Mouse (Mus musculus) layer of hippocampus, postnatal 14 days (tissue): ENCODE measurements at regions not wholly inside any gene's neighbourhood (a gene's known extent, or its start where the extent isn't known, plus 50 kb on each side); places are given as distances from the start of the nearest gene placed in this dataset.
"Not testable (repeated sequence)": the region's sequence is repeated elsewhere in the genome, so short reads cannot be mapped to it uniquely, and the experiment has no call there.

Experiments
- DNase-seq, 2 experiments: peaks; one replicate each; pipeline ENCODE4 v3.0.0; 2021 to 2022; ENCODE audit warnings: low spot score in 2 of 2, mixed read lengths in 1 of 2

DNA sequence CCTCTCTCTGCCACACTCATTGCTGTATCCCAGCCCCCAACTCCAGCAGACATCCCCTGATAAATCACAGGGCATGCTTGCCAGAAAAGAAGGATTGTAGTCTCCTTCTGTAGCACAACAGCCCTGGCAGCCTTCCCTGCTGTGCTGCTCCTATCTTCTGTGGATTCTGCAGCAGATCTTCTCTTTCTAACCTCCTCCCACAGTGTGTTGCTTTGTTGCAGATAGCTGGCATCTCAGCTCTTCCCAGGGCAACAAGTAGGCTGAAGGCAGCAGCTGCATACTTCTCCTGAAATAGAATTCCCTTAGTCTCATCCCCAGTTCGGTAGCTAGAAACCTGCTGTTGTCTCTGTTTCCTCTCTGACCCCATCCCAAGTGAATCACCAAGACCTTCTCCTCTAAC is 77.7 kb downstream of the Amer1 start:
- DNase-seq, result no peak

GRCm38 (mm10) chrX:95365326-95365725 is 79.3 kb downstream of the Amer1 start:
- not testable (repeated sequence) for DNase-seq

DNA sequence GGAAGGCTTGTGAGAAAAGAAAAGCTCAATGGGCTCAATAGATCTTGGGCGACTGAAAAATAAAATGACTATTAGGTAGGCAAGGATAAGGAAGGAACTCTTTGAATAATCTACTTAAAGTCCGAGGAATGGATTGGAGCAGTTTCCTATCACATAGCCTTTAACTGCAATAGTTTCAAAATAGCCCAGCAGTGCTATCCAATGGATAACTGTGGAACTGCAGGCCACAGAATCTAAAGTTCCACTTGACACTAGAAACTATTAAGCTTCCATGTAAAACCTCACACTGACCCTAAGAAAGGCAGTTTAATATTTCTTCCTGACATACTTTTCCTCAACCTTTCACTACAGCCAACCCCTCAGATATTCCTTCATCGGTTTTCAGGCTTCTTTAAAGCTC is 85.6 kb downstream of the Amer1 start:
- peak; percentile 9 to 36 for DNase-seq
